8 mouse cellular contexts compared by ENCODE assay signal in genomic region chrX:47892431-47893024, GRCm38 (mm10). TPM values are rescaled to one million over a fixed set of nuclear protein-coding genes. Genes with fewer than 3 reads are reported as not detected.
DNase-seq lines count a peak whose midpoint lies in the region; ATAC-seq and TF ChIP-seq lines count a peak whose summit lies in the region.

Gene Smarca1, minus strand, starts transcription at chrX:47892974.

- peak; percentile 76 for ATAC-seq in forebrain, embryonic 15.5 days (replicated peaks)
- peak; percentile 84 for ATAC-seq in neural tube, embryonic 14.5 days (ENCODE audit: low read depth)

- H3K36me3 ChIP-seq in forebrain, embryonic 15.5 days = no peaks in the 10 kb centered on the region
- H3K36me3 ChIP-seq in neural tube, embryonic 14.5 days (ENCODE audit: control insufficient read depth, insufficient read depth, low read length) = no peaks in the 10 kb centered on the region

- no peak for TF ChIP-seq CTCF in layer of hippocampus, adult 2 months (conservative IDR thresholded peaks at IDR 0.05)

- H3K4me1 ChIP-seq in forebrain, embryonic 15.5 days = 0 out of 2 replicates have a peak, but pooled peaks cover 3% of the 10 kb centered on the region
- no peaks in the 10 kb centered on the region for H3K4me1 ChIP-seq in neural tube, embryonic 14.5 days (ENCODE audit: control insufficient read depth, insufficient read depth, low read length)

- DNase-seq in layer of hippocampus, adult 2 months (ENCODE audit: low spot score in 2 of 2) = no peak
- DNase-seq in layer of hippocampus, adult 11-12 months (ENCODE audit: low spot score) = no peak
- DNase-seq in adrenal gland, postnatal 36 days = peak in 1 of 2 experiments; percentile 23
- DNase-seq in left cerebral cortex, postnatal 36 days (ENCODE audit: low spot score in 2 of 2) = no peak
- DNase-seq in urinary bladder, postnatal 10 days (ENCODE audit: low spot score) = no peak
- DNase-seq in embryo, embryonic 9.5 days (ENCODE audit: extremely low spot score) = no peak

- 24% methylated on average over 15 of the region's 17 CpGs for WGBS in forebrain, embryonic 15.5 days
- WGBS in neural tube, embryonic 14.5 days = 22% methylated on average over 6 of the region's 17 CpGs

- H3K27ac ChIP-seq in layer of hippocampus, adult 2 months = peak within 1 kb of the TSS; percentile 90
- H3K27ac ChIP-seq in forebrain, embryonic 15.5 days (replicated peaks) = peak within 1 kb of the TSS; percentile 73
- peak within 1 kb of the TSS; percentile 78 for H3K27ac ChIP-seq in neural tube, embryonic 14.5 days (ENCODE audit: low read depth, low read length)

- intact Hi-C loops in left cerebral cortex, postnatal 36 days (cut with DNase I) = no loop called here

- H3K9ac ChIP-seq in forebrain, embryonic 15.5 days (replicated peaks) = peak within 1 kb of the TSS; percentile 71
- peak within 1 kb of the TSS; percentile 49 for H3K9ac ChIP-seq in neural tube, embryonic 14.5 days (replicated peaks; ENCODE audit: low read depth, low read length)

- no peaks in the 10 kb centered on the region for H3K27me3 ChIP-seq in forebrain, embryonic 15.5 days
- H3K27me3 ChIP-seq in neural tube, embryonic 14.5 days (ENCODE audit: control insufficient read depth, insufficient read depth, low read length) = no peaks in the 10 kb centered on the region

- peak within 1 kb of the TSS; percentile 47 for H3K4me2 ChIP-seq in forebrain, embryonic 15.5 days (replicated peaks)
- H3K4me2 ChIP-seq in neural tube, embryonic 14.5 days (ENCODE audit: low read depth, low read length) = peak within 1 kb of the TSS; percentile 40

- peak within 1 kb of the TSS; percentile 67 for H3K4me3 ChIP-seq in layer of hippocampus, adult 2 months
- peak within 1 kb of the TSS; percentile 61 for H3K4me3 ChIP-seq in forebrain, embryonic 15.5 days
- H3K4me3 ChIP-seq in neural tube, embryonic 14.5 days (ENCODE audit: low read depth, low read length) = peak within 1 kb of the TSS; percentile 52

- no peaks in the 10 kb centered on the region for H3K9me3 ChIP-seq in forebrain, embryonic 15.5 days
- H3K9me3 ChIP-seq in neural tube, embryonic 14.5 days (ENCODE audit: control insufficient read depth, low read length) = no peaks in the 10 kb centered on the region

RNA-seq across cellular contexts. Expression of gene Smarca1, which starts in this region (rescaled TPM):
- total RNA-seq in layer of hippocampus, adult 2 months (2021) = 10 to 100 TPM; 35.9 to 39.7 TPM
- total RNA-seq in adrenal gland, postnatal 36 days (2021) = 10 to 100 TPM; 31.9 to 66.0 TPM
- 27.3 and 29.7 TPM in 2 replicates for polyA plus RNA-seq in forebrain, embryonic 15.5 days (2015; fragmentation: Nextera tagmentation; extraction: Ambion mirVana)
- 10 to 100 TPM; 41.8 to 43.0 TPM for total RNA-seq in left cerebral cortex, postnatal 36 days (2021)
- polyA plus RNA-seq in neural tube, embryonic 14.5 days (2014; fragmentation: Nextera tagmentation; extraction: Ambion mirVana) = 41.5 and 44.6 TPM in 2 replicates
